Mouse (Mus musculus) right cerebral cortex, postnatal 4 days (tissue): ENCODE data around the gene Slc25a23.
A peak's percentile ranks its signal among the peaks of the same experiment; 100 is the strongest.
"Not testable (repeated sequence)": the region's sequence is repeated elsewhere in the genome, so short reads cannot be mapped to it uniquely, and the experiment has no call there.

ENCODE experiments used
- DNase-seq: peaks from one replicate; pipeline ENCODE4 v3.0.0-alpha.2; 2022

The Slc25a23 gene

GRCm38 (mm10) chr17:57070699-57071098, 11.0 kb upstream of the Slc25a23 start:
- DNase-seq = no peak

- DNase-seq = no peak
Observed at GRCm38 (mm10) chr17:57070272-57070671, 10.6 kb upstream of the Slc25a23 start.

DNA sequence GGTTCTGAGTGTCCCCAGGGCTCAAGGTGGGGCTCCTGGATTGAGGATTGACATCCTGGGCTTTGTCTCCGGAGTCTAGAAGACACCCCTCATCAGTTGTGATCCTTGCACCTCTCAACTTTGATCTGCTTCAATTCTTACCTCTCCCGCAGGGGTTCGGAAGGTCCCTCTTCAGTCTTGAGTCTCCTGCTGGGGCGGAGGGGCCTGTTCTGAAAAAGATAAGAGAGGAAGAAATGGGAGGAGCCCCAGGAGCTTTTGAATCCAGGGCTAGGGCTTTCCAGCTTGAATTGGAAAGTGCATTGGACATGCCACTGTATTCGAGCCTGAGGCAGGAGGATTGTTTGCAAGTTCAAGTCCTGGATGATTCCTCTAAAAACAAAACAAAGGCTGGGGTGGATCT, 7.2 kb upstream of the Slc25a23 start:
- no peak for DNase-seq

- no peak for DNase-seq
Observed at GRCm38 (mm10) chr17:57063031-57063430, 3.4 kb upstream of the Slc25a23 start.

- DNase-seq = no peak
Observed at GRCm38 (mm10) chr17:57062548-57062947, 2.9 kb upstream of the Slc25a23 start.

GRCm38 (mm10) chr17:57062011-57062521, 2.4 kb upstream of the Slc25a23 start:
- no peak for DNase-seq

- no peak for DNase-seq
Observed at GRCm38 (mm10) chr17:57061069-57061468, 1.4 kb upstream of the Slc25a23 start.

- DNase-seq = peak; percentile 92
Observed at GRCm38 (mm10) chr17:57060231-57060801, 653 bp upstream of the Slc25a23 start.

DNA sequence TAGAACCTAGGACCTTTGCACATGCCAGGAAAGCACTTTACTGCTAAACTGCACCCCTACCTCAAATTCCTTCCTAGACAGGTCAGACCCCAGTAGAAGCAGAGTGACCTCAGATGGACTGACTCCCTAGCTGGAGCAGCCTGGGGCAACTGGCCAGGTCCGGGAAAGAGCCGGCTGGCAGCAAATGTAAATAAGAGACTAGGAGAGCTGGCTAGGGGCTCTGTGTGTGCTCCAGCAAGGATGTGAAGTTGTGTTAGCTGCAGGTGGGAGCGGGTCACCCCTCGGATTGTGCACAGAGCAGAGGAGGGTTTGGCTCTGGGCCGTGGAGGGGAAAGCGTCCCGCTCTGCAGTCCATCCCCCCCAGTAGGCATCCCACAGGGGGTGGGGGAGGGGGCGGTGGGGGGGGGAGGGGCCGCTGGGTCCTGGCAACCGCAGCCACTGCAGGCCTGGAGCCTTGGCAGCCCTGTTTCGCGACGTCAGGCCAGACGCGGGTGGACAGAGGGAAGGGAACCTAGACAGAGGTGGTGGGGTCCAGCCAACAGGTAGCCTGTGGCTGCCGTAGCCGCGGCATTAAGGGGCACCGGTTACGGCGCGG, 675 bp downstream of the Slc25a23 start, which contains the start of gene Crb3:
Gene Crb3, plus strand, starts transcription at position 215 of the 595 bp plus-strand sequence.
- DNase-seq = peak; percentile 51

DNA sequence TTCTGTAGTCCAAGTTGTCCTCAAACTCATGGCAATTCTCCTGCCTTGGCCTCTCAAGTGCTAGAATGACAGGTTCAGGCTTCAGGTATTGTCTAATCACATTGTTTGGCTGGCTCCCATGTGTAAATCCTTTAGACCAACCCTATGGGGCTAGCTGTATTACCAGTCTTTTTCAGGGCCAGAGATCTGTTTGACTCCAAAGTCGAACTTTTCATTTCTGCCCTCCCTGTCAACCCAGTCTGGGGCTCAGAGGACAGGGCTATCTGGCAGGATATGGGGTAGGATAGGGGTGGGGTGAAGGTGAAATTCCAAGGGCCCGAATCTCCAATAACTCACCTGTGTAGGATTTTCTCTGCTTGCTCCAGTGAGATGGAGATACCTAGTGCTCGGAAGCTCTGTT, 3.4 kb downstream of the Slc25a23 start:
- no peak for DNase-seq

- not testable (repeated sequence) for DNase-seq
Observed at GRCm38 (mm10) chr17:57051679-57052078, 8.0 kb downstream of the Slc25a23 start.

DNA sequence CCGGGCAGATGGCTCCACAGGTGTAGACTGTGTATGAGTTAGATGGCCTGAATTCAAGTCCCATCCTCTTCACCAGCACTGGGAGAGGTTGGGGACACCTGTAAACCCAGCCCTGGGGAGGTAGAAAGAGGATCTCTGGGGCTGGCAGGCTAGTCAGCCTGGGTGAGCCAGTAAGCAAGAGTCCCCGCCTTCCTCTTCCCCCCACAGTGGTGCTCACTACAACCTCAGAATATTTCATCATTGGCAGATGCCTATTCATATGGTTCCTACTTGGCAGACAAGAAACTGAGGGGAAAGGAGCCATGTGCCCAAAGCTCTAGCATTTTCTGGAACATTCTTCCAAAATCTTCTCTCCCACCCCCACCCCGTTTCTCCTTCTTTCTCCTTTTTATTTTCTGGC, 10.8 kb downstream of the Slc25a23 start:
- no peak for DNase-seq

DNA sequence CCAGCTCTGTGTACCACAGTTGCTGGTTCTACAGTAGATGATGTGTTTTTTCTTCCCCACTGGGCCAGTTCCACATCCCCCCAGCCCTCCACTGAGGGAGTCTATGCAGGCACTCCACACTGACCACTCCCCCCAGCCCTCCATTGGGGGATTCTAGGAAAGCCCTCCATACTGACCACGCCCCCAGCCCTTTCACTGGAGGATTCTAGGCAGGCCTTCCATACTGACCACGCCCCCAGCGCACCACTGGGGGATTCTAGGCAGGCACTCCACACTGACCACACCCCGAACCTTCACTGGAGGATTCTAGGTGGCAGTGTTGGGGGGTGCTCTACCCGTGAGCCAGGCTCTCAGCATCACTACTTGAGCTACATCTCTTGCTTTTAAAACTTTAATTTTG, 12.3 kb downstream of the Slc25a23 start:
- DNase-seq = no peak

GRCm38 (mm10) chr17:57041554-57041953, 18.1 kb downstream of the Slc25a23 start, which contains the start of gene Slc25a41:
Gene Slc25a41, minus strand, starts transcription at chr17:57041654.
- no peak for DNase-seq

DNA sequence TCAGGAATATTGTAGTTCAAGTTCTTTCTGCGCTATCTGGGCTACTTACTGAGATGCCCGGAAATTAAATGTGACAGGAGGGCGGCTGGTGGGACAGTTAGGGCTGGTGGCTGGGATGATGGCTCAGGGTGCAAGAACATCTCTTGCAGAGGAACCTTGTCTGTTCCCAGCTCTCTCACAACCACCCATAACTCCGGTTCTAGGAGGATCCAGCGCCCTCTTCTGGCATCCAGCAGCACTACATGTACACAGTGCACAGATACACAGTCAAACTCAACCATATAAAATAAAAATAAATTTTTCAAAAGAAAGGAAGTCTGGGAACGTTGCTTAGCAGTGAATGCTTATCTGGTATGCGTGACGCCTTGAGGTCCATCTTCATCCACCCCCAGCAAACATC, 20.7 kb downstream of the Slc25a23 start:
- no peak for DNase-seq

- no peak for DNase-seq
Observed at GRCm38 (mm10) chr17:57032854-57033253, 26.8 kb downstream of the Slc25a23 start.

DNA sequence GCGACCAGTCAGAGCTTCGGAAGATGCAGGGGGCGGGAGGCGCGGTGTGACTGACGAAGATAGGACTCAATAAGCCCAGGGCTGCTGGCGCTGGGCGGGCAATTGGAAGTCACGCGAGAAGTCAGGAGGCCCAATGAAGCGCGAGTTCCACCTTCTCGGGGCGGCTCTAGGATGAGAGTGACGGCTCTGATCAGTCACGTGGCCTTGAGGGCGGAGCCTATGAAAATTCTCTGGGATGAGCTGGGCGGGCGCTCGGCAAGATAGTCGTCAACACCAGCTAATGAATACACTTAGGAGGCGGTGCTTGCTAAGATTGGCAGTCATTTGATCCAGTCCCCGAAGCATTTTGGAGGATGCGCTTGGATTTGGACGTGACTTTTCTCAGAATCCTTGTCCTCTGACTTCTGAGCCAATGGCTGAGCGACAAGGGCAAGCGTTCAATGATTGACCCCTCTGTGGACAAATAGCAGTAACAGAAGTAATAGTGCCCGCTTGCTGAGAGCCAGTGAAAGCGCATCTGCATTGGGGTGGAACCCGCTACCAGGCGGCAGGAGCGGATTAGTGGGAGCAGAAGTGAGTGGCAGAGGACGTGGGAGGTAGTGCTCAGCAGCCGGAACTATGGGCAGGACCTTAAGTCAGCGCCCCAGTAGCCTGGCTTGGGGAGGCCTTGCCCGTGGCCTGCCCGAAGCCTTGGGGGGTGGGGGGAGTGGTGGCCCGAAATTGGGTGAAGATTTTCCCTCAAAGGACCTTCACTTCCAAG, 27.8 kb downstream of the Slc25a23 start:
- DNase-seq = peak; percentile 95

DNA sequence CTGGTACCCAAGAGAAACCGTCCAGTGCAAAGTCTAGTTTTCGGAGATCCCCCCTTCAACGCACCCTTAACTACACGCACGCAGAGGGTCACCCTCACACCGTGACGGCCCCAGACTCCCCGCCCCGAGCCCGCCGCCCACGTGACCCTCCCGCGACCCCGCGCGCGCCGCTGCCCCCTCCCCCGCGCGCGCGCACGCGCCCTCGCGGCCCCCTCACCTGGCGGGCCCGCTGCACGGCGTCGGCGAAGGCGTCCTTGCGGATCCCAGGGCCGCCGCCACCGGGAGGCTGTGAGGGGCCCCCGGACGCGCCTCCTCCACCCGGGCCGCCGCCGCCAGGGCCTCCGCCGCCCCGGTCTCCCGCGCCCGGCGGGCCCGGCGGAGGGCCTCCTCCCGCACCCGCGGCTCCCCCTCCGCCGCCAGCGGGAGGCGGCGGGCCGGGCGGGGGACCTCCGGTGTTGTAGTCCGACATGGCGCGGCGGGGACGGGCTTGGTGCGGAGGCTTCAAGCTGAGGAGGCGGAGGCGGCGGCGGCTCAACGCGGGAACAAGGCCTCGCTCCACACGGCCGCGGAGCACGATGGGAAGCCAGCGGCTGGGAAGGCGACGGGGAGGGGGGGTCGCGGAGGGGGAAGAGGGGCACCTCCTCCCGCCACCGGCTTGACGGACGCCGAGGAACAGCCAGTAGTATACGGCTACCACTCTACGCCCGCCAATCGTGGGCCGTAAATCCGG, 28.6 kb downstream of the Slc25a23 start, which contains the start of gene Khsrp:
Gene Khsrp, minus strand, starts transcription at position 592 of the 730 bp plus-strand sequence.
- peak; percentile 65 for DNase-seq

- DNase-seq = no peak
Observed at GRCm38 (mm10) chr17:57029691-57030090, 30.0 kb downstream of the Slc25a23 start.

DNA sequence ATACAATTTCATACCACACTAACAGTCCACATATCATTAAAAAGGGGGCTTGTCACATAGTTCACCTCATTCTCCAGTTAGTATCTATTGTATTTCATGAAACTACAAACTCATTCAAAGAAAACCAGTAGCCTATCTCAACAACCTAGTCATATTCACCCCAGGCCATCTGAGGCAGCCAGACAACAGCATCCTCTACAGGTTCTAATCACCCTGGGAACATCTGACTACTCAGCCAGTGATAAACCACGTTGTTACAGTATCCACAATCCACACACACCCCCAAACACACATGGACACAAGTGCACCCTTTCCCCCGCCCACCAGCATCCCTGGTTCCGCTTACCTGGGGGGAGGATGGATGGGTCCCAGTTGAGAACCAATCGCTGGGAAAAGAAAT, 32.2 kb downstream of the Slc25a23 start:
- no peak for DNase-seq

- DNase-seq = no peak
Observed at GRCm38 (mm10) chr17:57020960-57021359, 38.7 kb downstream of the Slc25a23 start.

- DNase-seq = no peak
Observed at GRCm38 (mm10) chr17:57019693-57020092, 40.0 kb downstream of the Slc25a23 start.

GRCm38 (mm10) chr17:57012245-57012795, 47.3 kb downstream of the Slc25a23 start:
- DNase-seq = no peak
